Mouse (Mus musculus) bone marrow, adult 2 months (tissue): ENCODE results near the gene Nt5e.

ENCODE experiments used
- CTCF ChIP-seq: fragments of 200-500 bp; IDR thresholded peaks from 2 replicates; pipeline ENCODE4 v1.5.1; 2011; ENCODE audit warnings: low read length, control low read depth; ENCODE audit not compliant: control insufficient read depth, insufficient read depth
- POLR2A ChIP-seq: fragments of 200-500 bp; IDR thresholded peaks from 2 replicates; pipeline ENCODE4 v1.6.1; 2011; ENCODE audit warnings: low read depth, mild to moderate bottlenecking, control low read depth, low read length, borderline replicate concordance; ENCODE audit not compliant: control insufficient read depth

DNA sequence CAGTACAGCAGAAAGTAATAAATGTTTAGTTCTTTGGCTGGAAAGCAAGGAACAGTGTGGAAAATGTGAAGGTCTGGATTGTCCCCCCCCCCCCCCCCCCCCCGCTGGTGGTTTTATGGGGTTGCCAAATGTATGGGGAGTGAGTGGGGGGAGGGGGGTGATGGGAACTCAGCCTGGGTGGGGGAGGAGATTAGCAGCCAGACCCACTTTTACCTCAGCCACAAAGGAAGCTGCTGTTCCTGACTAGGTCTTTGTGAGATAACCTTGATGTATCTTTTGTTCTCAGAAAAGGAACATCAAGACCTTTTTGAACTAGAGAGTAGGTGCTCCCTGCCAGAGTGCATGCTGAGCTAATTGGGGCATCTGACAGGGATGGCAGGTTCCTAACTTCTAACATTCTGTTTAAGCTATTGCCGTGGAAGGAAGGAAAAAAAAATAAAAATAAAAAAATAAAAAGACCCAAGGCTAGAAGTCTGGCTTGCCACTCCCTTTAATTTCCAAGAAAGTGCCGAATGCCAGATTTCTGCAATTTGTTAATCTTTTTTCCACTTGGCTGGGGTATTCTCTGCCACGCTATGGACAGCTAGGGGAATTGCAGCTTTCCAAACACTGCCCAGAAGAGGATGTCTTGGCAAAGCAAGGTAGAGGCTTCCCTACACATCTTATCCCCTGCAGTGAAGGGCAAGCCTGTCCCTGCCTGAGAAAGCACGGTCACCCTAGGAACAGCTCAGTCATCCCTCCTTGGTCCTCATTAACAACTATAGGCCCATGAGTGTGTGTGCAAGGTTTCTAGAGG, 35.3 kb downstream of the Nt5e start:
- TF ChIP-seq POLR2A (no peak), CTCF (no peak)
